Mouse (Mus musculus): ENCODE data around the gene Sh3pxd2a.

- peak; percentile 86 for TF ChIP-seq CTCF (IDR thresholded peaks at IDR 0.05; ENCODE audit: extremely low read depth, insufficient read depth, insufficient read length, insufficient replicate concordance)
- TF ChIP-seq POLR2A (IDR thresholded peaks at IDR 0.05; ENCODE audit: low read depth, low read length) = no peak
Observed at GRCm38 (mm10) chr19:47463636-47464303, 431 bp downstream of the Sh3pxd2a start.
